Mouse (Mus musculus): ENCODE results near the gene Kcnj13.

- TF ChIP-seq POLR2A (IDR thresholded peaks at IDR 0.05; ENCODE audit: control insufficient read depth, low read depth, low read length), result no peak
- no peak for TF ChIP-seq CTCF (IDR thresholded peaks at IDR 0.05; ENCODE audit: control insufficient read depth, insufficient read depth, insufficient replicate concordance, low read depth, low read length)
These were observed 14.9 kb upstream of the Kcnj13 start for GRCm38 (mm10) chr1:87409380-87409779.

All from testis, adult 2 months (tissue).